Mouse (Mus musculus): ENCODE measurements around the gene Prss46. TPM values are rescaled to one million over a fixed set of nuclear protein-coding genes. Genes with fewer than 3 reads are reported as not detected.

Prss46 gene
- polyA plus RNA-seq, 1 experiment = not detected

DNA sequence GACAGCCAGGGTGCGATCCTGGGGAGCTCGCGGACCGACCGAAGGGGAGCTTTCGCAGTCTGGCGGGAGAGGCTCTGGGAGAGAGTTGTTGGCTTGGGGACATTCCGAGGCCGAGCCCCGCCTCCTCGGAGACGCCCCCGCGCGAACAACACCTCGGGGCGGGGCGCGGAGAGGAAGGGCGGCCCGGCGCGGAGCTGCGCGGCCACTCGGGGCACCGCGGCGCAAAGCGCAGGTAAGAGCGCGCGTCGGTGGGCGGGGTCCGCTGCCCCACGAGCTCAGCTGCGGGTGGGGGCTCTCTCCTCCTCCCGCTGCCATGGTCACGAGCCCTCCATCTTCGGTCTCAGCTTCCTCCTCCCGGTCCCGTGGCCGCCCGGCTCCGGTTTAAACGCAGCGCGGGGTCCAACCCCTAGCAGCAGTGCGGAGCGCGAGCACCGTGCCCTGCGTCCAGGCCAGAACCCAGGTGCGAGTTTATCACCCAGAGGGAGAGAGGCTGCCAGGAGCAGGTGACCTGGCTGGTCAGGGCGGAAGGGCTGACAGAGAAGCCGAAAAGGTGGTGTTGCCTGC, 35.8 kb downstream of the Prss46 start, which contains the start of gene Tmie:
TSS of gene Tmie (minus strand) at position 116 of the 564 bp plus-strand sequence.
- WGBS = under 1% methylated on average over 57 of the region's 57 CpGs
- TF ChIP-seq POLR2A (IDR thresholded peaks at IDR 0.05; ENCODE audit: borderline replicate concordance, insufficient read depth, low read length) = no peak
- no peak for TF ChIP-seq CTCF (IDR thresholded peaks at IDR 0.05; ENCODE audit: borderline replicate concordance, insufficient read depth, low read depth, low read length)
- no peaks in the 10 kb centered on the region for H3K27me3 ChIP-seq (ENCODE audit: control insufficient read depth, insufficient read depth, low read length)
- H3K27ac ChIP-seq (ENCODE audit: insufficient read depth, low read length) = peak within 1 kb of the TSS; percentile 35; the same call in 1 of the 2 replicates
- peak in 1 of 2 experiments; percentile 23 for DNase-seq
- H3K4me1 ChIP-seq (ENCODE audit: control insufficient read depth, insufficient read depth, low read length) = peaks cover 4% of the 10 kb centered on the region
- peak within 1 kb of the TSS; percentile 49 for H3K4me3 ChIP-seq (replicated peaks; ENCODE audit: insufficient read depth, low read depth, low read length)

DNA sequence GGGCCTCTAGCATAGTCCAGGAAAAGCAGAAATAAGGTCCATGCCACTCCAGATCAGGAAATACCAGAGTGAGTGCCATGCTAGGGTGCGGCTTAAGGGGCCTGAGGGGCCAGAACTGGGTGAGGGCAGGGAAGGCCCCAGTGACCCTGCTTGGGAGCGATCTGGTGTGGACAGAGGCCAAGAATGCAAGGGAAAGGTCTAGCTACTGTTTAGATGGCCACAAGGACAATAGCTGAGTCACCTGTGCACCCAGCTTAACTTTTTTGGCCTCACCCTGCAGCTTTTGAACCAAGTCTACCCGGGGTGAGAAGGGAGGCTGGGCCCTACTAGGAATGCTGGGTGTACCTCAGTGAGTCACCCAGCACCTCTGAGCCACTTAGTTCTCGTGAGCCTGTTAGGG, 36.5 kb downstream of the Prss46 start:
- WGBS = 74% methylated on average over 4 of the region's 4 CpGs

DNA sequence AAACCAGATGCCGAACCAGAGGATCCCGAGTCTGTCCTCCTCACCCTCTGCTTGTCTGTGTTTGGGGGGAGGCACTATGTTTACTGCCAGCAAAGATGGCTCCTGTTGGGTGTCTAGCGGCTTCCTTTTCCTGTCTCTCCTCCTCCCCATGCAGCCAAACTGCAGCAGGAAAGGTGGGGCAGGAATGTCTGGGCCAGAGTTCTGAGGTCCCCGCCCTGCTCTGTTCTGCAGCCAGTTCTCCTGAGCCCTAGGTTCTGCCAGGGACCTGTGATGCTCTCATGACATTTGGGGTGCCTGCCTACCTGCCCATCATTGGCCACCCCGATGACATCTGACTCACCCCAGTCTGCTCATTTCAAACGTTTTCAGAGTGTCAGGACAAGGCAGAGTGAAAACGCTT, 37.6 kb downstream of the Prss46 start:
- Histone ChIP-seq H3K4me1 (ENCODE audit: control insufficient read depth, insufficient read depth, low read length) (peaks cover 4% of the 10 kb centered on the region), H3K27me3 (ENCODE audit: control insufficient read depth, insufficient read depth, low read length) (no peaks in the 10 kb centered on the region), H3K4me3 (replicated peaks; ENCODE audit: insufficient read depth, low read depth, low read length) (no peak overlapping the region), H3K27ac (ENCODE audit: insufficient read depth, low read length) (no peak overlapping the region)
- 77% methylated on average over 7 of the region's 7 CpGs for WGBS
- TF ChIP-seq POLR2A (IDR thresholded peaks at IDR 0.05; ENCODE audit: borderline replicate concordance, insufficient read depth, low read length) = no peak
- TF ChIP-seq CTCF (IDR thresholded peaks at IDR 0.05; ENCODE audit: borderline replicate concordance, insufficient read depth, low read depth, low read length) = no peak
- no peak for DNase-seq

More for the DNA sequence above, 36.5 kb downstream of the Prss46 start:
- H3K27me3 ChIP-seq (ENCODE audit: control insufficient read depth, insufficient read depth, low read length) = no peaks in the 10 kb centered on the region
- peak overlapping the region; percentile 26 for H3K4me3 ChIP-seq (replicated peaks; ENCODE audit: insufficient read depth, low read depth, low read length)
- H3K27ac ChIP-seq (ENCODE audit: insufficient read depth, low read length) = no peak overlapping the region; the same call in 1 of the 2 replicates
- H3K4me1 ChIP-seq (ENCODE audit: control insufficient read depth, insufficient read depth, low read length) = peaks cover 4% of the 10 kb centered on the region
- no peak for DNase-seq
- TF ChIP-seq POLR2A (IDR thresholded peaks at IDR 0.05; ENCODE audit: borderline replicate concordance, insufficient read depth, low read length) (no peak), CTCF (IDR thresholded peaks at IDR 0.05; ENCODE audit: borderline replicate concordance, insufficient read depth, low read depth, low read length) (no peak)

DNA sequence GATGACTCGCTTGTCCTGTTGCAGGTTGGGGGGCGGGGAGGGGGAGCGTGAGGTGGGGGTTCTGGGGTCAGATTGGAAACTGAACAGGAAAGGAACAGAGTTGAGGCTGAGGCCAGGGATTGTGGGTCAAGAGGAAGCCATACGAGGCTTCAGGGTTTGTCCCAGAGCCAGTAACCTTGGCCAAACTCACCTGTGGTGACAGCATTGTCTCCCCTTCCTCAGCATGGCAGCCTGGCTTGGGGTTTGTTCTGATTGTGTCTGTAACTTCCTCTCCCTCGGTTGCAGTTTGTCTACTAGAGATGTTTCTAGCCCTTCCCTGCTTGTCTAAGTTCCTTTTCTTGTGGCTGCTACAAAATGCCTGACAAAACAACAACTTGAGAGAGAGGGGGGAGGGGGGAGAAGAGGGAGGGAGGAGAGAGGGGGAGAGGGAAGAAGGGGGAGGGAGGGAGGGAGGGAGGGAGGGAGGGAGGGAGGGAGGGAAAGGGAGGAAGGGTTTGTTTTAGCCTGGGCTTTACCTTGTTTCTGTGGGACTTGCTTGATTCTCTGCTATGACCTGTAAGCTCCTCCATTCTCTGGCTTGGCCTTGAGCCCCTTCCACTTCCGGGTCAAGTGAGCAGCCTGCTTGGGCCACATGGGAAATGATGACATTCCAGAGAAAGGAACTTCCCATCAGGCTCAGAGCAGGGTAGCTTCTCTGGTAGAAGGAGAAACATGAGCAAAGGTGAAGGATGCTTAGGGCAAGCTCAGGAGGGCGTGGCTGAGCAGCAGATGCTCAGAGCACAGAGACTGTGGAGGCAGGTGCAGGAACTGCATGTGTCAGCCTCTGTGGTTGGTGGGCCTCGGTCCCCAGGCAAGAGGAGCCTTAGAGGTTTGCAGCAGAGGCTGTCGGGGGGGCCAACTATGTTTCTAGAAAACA, 43.3 kb downstream of the Prss46 start:
- no peak overlapping the region for H3K4me3 ChIP-seq (replicated peaks; ENCODE audit: insufficient read depth, low read depth, low read length)
- H3K4me1 ChIP-seq (ENCODE audit: control insufficient read depth, insufficient read depth, low read length) = no peaks in the 10 kb centered on the region
- no peak for DNase-seq
- TF ChIP-seq CTCF (IDR thresholded peaks at IDR 0.05; ENCODE audit: borderline replicate concordance, insufficient read depth, low read depth, low read length) (no peak), POLR2A (IDR thresholded peaks at IDR 0.05; ENCODE audit: borderline replicate concordance, insufficient read depth, low read length) (no peak)
- 60% methylated on average over 9 of the region's 9 CpGs for WGBS
- H3K27me3 ChIP-seq (ENCODE audit: control insufficient read depth, insufficient read depth, low read length) = no peaks in the 10 kb centered on the region
- H3K27ac ChIP-seq (ENCODE audit: insufficient read depth, low read length) = no peak overlapping the region

DNA sequence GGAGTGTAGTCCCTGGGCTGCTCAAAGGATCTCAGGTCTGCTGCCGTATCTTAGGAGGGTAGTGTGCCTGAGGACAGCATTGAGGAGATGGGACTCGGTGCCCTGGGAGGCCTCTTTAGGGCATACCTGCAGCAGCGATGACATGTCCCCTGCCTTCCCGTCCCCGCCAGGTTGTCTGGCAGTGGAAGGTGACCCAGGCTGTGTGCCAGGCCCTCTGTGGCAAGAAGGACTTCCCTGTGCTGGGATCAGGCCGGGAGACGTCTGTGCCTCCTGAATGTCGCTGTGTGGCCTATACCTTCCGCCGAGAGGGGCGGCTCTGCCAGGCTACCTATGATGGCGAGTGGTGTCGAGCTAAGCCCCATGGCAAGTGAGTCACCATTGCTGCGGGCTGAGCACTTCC, 44.6 kb downstream of the Prss46 start:
- WGBS = 71% methylated on average over 14 of the region's 14 CpGs

DNA sequence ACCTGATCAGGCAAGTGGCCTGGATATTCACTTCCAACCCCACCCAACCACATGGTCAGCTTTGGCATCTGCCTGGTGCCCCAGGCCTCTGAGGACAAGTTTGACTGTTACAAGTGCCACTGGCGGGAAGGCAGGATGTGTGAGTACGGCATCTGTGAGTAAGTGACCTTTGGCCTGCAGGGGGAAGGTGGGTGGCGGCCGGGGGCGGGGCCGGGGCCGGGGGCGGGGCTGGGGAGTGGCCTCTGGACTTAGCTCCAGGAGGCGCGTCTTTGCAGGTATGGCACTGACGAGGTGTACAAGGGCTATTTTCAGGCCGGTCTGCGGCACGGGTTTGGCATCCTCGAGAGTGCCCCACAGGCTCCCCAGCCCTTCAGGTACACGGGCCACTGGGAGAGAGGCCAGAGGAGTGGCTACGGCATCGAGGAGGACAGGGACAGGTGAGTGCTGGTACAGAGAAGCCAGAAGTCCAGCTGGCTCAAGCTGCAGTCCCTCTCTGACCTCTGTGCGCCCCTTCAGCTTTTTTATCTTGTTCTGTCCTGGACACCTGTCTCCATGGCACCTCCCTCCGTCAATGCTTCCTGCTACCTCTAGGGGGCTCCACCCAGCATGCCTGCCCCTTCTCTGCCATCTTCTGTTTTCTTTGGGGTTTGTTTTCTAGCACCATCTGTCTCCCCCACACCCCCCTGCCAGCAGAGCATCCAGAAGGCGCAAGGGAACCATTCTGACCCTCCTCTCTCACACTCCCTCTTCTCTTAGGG, 45.9 kb downstream of the Prss46 start:
- DNase-seq = no peak
- TF ChIP-seq CTCF (IDR thresholded peaks at IDR 0.05; ENCODE audit: borderline replicate concordance, insufficient read depth, low read depth, low read length) = no peak
- TF ChIP-seq POLR2A (IDR thresholded peaks at IDR 0.05; ENCODE audit: borderline replicate concordance, insufficient read depth, low read length) = no peak
- 20% methylated on average over 21 of the region's 21 CpGs for WGBS
- H3K4me3 ChIP-seq (replicated peaks; ENCODE audit: insufficient read depth, low read depth, low read length) = no peak overlapping the region
- H3K27ac ChIP-seq (ENCODE audit: insufficient read depth, low read length) = no peak overlapping the region
- H3K27me3 ChIP-seq (ENCODE audit: control insufficient read depth, insufficient read depth, low read length) = no peaks in the 10 kb centered on the region
- H3K4me1 ChIP-seq (ENCODE audit: control insufficient read depth, insufficient read depth, low read length) = no peaks in the 10 kb centered on the region

More for the DNA sequence above, 44.6 kb downstream of the Prss46 start:
- H3K4me3 ChIP-seq (replicated peaks; ENCODE audit: insufficient read depth, low read depth, low read length) = no peak overlapping the region
- no peak for TF ChIP-seq POLR2A (IDR thresholded peaks at IDR 0.05; ENCODE audit: borderline replicate concordance, insufficient read depth, low read length)
- TF ChIP-seq CTCF (IDR thresholded peaks at IDR 0.05; ENCODE audit: borderline replicate concordance, insufficient read depth, low read depth, low read length) = no peak
- no peak for DNase-seq
- H3K27me3 ChIP-seq (ENCODE audit: control insufficient read depth, insufficient read depth, low read length) = no peaks in the 10 kb centered on the region
- no peaks in the 10 kb centered on the region for H3K4me1 ChIP-seq (ENCODE audit: control insufficient read depth, insufficient read depth, low read length)
- H3K27ac ChIP-seq (ENCODE audit: insufficient read depth, low read length) = no peak overlapping the region

DNA sequence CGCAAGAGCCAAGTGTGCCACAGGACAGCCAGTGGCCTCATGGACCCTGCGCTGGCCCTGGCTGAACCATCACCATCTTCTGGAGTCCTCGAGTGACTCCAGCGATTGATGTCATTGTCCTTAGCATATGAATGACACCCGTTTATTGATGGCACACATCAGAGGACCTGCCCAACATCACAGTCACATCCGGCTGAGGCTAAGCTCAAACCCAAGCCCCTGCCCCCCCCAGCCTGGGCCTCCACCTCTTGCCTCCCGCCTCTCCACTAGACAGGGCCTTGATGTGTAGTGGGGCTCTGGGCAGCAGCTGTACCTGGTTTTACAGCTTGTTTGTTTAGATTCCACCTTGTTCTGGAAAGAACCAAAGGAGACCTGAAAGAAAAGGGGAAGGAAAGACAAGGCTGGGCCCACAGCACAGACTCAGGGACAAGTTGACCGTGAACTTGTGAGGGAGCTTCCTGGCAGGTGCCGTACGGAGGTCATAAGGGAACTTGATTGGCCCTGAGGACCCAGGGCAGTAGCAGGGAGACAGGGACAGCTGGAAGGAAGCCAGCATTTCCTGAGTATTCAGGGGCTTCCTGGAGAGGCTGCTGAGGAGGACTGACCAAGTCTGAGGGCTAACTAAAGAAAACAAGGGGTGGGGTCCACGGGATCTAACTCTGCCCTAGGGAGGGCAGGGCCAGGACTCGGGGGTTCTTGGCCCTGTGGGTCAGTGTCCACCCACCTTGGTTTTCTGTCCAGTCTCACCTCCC, 46.9 kb downstream of the Prss46 start:
- no peak for DNase-seq
- Histone ChIP-seq H3K4me3 (replicated peaks; ENCODE audit: insufficient read depth, low read depth, low read length) (no peak overlapping the region), H3K27me3 (ENCODE audit: control insufficient read depth, insufficient read depth, low read length) (no peaks in the 10 kb centered on the region), H3K4me1 (ENCODE audit: control insufficient read depth, insufficient read depth, low read length) (no peaks in the 10 kb centered on the region), H3K27ac (ENCODE audit: insufficient read depth, low read length) (no peak overlapping the region)
- no peak for TF ChIP-seq CTCF (IDR thresholded peaks at IDR 0.05; ENCODE audit: borderline replicate concordance, insufficient read depth, low read depth, low read length)
- WGBS = 84% methylated on average over 12 of the region's 12 CpGs
